Mouse (Mus musculus): ENCODE measurements around the gene Ifi214.
"Not testable (repeated sequence)": the region's sequence is repeated elsewhere in the genome, so short reads cannot be mapped to it uniquely, and the experiment has no call there.

DNA sequence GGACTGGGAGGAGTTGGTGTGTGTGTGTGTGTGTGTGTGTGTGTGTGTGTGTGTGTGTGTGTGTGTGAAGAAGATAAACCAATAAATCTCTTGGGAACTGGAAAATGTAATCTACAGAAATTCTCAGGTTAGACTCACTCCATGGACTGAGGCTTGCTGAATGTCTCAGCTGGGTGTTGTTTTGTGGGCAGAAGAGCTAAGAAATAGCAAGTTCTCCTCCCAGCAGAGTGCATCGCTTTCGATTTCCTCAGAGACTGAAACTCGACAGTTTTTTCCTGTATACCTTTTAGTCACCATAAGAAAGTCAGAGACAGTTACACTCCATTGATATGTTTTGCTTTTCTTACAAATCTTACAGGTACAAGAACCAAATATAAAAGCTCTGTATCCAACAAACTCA, at the start of gene Ifi214:
- not testable (repeated sequence) for TF ChIP-seq CTCF, EP300 (IDR thresholded peaks at IDR 0.05; ENCODE audit: low read depth)

Data from heart, postnatal 0 days (tissue).